Mouse (Mus musculus): ENCODE measurements at regions not wholly inside any gene's neighbourhood (a gene's known extent, or its start where the extent isn't known, plus 50 kb on each side); places are given as distances from the start of the nearest gene placed in this dataset.

DNA sequence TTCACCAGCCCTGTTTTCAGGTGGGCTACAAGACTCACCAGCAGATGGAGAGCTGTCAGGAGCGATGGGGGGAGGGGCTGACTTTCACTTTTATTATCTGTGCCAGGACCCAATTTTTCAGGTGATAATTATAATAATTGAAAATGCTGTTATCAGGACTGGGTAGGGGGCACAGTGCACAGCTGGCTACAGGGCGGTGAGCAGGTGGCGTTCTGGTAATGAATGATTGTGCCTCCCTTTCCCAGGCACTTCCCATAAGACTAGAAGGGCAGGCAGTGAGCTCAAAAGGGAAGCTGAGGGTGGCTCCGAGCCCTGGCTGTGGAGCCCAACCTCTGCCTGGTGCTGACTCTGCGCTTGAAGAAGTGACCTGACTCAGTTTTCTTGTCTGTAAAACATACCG, 168.4 kb downstream of the Matn1 start:
- no peaks in the 10 kb centered on the region for H3K4me1 ChIP-seq (ENCODE audit: control insufficient read depth, low read depth, low read length)
- no peak overlapping the region for H3K4me3 ChIP-seq (ENCODE audit: low read depth, low read length)
- no peak overlapping the region for H3K27ac ChIP-seq (ENCODE audit: low read length)
- no peaks in the 10 kb centered on the region for H3K9me3 ChIP-seq (replicated peaks; ENCODE audit: control insufficient read depth, low read length)
- H3K4me2 ChIP-seq (ENCODE audit: low read depth, low read length), result no peak overlapping the region
- ATAC-seq (ENCODE audit: low read depth), result no peak
- no peaks in the 10 kb centered on the region for H3K27me3 ChIP-seq (ENCODE audit: control insufficient read depth, insufficient read depth, low read depth, low read length)
- 59% methylated on average over 6 of the region's 6 CpGs for WGBS (ENCODE audit: insufficient replicate concordance)
- H3K9ac ChIP-seq (ENCODE audit: low read depth, low read length), result no peak overlapping the region
- H3K36me3 ChIP-seq (ENCODE audit: control insufficient read depth, insufficient read depth), result no peaks in the 10 kb centered on the region

DNA sequence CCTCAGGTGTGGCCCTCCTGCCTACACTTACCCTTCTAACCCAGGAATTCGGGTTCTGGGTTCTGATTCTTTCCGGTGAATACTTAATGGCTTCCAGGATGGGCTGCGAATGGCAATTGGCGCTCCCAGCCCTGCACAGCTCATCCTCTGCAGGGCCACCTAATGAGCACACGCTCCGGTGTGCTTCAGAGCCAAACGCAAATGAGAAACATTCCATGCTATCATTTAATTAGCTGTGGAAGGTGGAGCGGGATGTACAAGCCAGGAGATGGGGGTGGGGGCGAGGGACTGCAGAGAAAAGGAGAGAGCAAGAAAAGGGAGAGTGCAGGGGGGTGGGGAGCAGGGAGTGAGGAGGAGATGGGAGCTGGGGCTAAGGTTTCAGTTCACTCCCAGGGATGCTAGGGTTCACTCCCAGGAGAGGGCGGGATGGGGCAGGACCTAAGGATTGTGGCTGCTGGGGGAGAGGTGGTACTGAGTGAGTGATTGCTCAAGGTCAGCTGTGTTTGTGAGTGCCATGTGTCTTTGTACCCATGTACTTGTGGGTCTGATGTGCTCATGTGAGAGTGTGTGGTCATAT, 169.6 kb downstream of the Matn1 start:
- no peaks in the 10 kb centered on the region for H3K36me3 ChIP-seq (ENCODE audit: control insufficient read depth, insufficient read depth)
- no peak for ATAC-seq (ENCODE audit: low read depth)
- no peak overlapping the region for H3K4me2 ChIP-seq (ENCODE audit: low read depth, low read length)
- H3K27me3 ChIP-seq (ENCODE audit: control insufficient read depth, insufficient read depth, low read depth, low read length), result no peaks in the 10 kb centered on the region
- H3K9ac ChIP-seq (ENCODE audit: low read depth, low read length), result no peak overlapping the region
- H3K27ac ChIP-seq (ENCODE audit: low read length), result no peak overlapping the region
- H3K4me1 ChIP-seq (ENCODE audit: control insufficient read depth, low read depth, low read length), result no peaks in the 10 kb centered on the region
- H3K4me3 ChIP-seq (ENCODE audit: low read depth, low read length), result no peak overlapping the region
- 43% methylated on average over 10 of the region's 10 CpGs for WGBS (ENCODE audit: insufficient replicate concordance)
- H3K9me3 ChIP-seq (replicated peaks; ENCODE audit: control insufficient read depth, low read length), result no peaks in the 10 kb centered on the region

DNA sequence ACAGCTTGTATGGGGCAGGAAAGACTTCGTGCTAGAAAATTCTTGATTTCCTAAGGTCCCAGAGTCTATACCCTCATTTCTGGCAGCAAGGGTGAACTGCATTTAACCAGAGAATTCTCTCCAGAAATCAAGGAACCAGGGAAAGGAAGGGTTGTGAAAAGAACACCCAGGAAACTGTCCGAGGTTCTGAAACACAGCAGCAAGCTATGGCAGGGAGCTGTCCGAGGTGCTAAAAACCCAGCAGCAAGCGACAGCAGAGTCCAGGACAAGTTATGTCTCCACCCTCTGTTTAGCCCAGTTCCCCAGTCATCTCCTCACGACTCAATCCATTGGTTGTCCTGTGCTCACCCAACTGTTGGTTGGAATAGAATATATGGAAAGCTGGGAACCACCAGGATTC, 171.1 kb downstream of the Matn1 start:
- no peak overlapping the region for H3K4me2 ChIP-seq (ENCODE audit: low read depth, low read length)
- ATAC-seq (ENCODE audit: low read depth), result no peak
- H3K36me3 ChIP-seq (ENCODE audit: control insufficient read depth, insufficient read depth), result no peaks in the 10 kb centered on the region
- no peak overlapping the region for H3K4me3 ChIP-seq (ENCODE audit: low read depth, low read length)
- no peaks in the 10 kb centered on the region for H3K9me3 ChIP-seq (replicated peaks; ENCODE audit: control insufficient read depth, low read length)
- no peak overlapping the region for H3K9ac ChIP-seq (ENCODE audit: low read depth, low read length)
- no peaks in the 10 kb centered on the region for H3K4me1 ChIP-seq (ENCODE audit: control insufficient read depth, low read depth, low read length)
- WGBS (ENCODE audit: insufficient replicate concordance), result 5% methylated on average over 5 of the region's 5 CpGs
- H3K27ac ChIP-seq (ENCODE audit: low read length), result no peak overlapping the region
- no peaks in the 10 kb centered on the region for H3K27me3 ChIP-seq (ENCODE audit: control insufficient read depth, insufficient read depth, low read depth, low read length)

DNA sequence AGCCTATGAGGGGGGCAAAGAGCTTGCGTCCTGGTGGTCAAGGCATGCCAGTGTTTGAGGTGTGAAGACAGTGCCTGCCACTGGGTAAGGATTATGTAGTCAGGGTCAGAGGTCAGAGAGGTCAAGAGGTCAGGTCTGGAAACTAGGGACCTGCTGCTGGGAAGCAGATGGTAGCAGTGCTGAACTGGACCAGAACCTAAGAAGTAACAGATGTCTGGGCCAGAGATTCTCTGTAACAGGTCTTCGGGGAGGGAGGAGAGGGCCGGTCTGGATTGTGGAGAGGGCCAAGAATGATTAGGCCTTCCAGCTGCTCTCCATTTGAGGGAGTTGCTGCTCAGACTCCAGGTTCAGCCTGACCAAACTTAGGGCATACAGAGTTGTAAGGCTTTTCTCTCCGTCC, 174.4 kb downstream of the Matn1 start:
- Histone ChIP-seq H3K36me3 (ENCODE audit: control insufficient read depth, insufficient read depth) (no peaks in the 10 kb centered on the region), H3K4me2 (ENCODE audit: low read depth, low read length) (no peak overlapping the region), H3K9ac (ENCODE audit: low read depth, low read length) (no peak overlapping the region), H3K27me3 (ENCODE audit: control insufficient read depth, insufficient read depth, low read depth, low read length) (no peaks in the 10 kb centered on the region), H3K4me3 (ENCODE audit: low read depth, low read length) (no peak overlapping the region), H3K9me3 (replicated peaks; ENCODE audit: control insufficient read depth, low read length) (no peaks in the 10 kb centered on the region), H3K4me1 (ENCODE audit: control insufficient read depth, low read depth, low read length) (no peaks in the 10 kb centered on the region), H3K27ac (ENCODE audit: low read length) (no peak overlapping the region)
- 57% methylated on average over 4 of the region's 4 CpGs for WGBS (ENCODE audit: insufficient replicate concordance)
- ATAC-seq (ENCODE audit: low read depth), result no peak

DNA sequence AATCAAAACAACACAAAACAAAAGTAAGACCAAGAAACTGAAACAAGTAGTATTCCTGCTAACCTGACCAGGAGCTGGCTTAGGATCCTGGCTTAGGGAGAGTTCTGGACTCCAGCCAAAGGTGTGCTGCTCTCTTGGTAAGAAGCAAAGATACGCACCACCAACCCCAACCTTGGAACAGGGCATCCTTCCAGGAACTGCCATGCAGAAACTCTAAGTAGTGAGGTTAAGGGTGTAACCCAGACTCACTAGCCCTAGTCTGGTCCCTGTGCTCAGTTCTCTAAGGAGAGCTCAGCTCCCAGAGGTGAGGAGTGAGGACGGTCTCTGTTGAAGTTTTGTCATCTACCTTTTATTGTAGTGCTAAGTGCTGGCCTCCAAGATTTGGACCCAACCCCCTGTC, 175.4 kb downstream of the Matn1 start:
- no peak for ATAC-seq (ENCODE audit: low read depth)
- no peak overlapping the region for H3K27ac ChIP-seq (ENCODE audit: low read length)

DNA sequence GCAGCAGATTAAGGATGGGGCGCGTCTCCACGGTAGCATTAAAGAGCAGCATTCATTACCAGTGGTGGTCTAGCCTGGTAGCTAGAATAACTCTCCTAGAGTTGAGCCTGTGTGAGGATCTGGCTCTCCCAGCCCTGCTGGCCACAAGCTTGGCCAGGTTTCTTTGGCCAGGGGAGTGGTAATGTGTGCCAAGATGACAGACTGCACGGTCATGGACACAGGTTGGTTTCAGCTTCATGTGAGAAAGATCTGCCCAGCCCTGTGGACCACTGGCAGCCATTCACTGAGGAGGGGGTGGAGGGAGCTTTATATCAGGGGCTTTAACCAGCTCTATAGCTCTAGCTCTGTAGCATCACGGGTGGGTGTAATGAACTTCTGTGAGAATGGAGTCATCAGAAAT, 176.5 kb downstream of the Matn1 start:
- ATAC-seq (ENCODE audit: low read depth), result no peak
- H3K4me1 ChIP-seq (ENCODE audit: control insufficient read depth, low read depth, low read length), result no peaks in the 10 kb centered on the region
- H3K4me2 ChIP-seq (ENCODE audit: low read depth, low read length), result no peak overlapping the region
- H3K27ac ChIP-seq (ENCODE audit: low read length), result no peak overlapping the region
- H3K4me3 ChIP-seq (ENCODE audit: low read depth, low read length), result no peak overlapping the region
- WGBS (ENCODE audit: insufficient replicate concordance), result 68% methylated on average over 5 of the region's 5 CpGs
- H3K36me3 ChIP-seq (ENCODE audit: control insufficient read depth, insufficient read depth), result no peaks in the 10 kb centered on the region
- H3K9me3 ChIP-seq (replicated peaks; ENCODE audit: control insufficient read depth, low read length), result no peaks in the 10 kb centered on the region
- no peaks in the 10 kb centered on the region for H3K27me3 ChIP-seq (ENCODE audit: control insufficient read depth, insufficient read depth, low read depth, low read length)
- no peak overlapping the region for H3K9ac ChIP-seq (ENCODE audit: low read depth, low read length)

More for the DNA sequence above, 175.4 kb downstream of the Matn1 start:
- WGBS (ENCODE audit: insufficient replicate concordance), result 53% methylated on average over 2 of the region's 2 CpGs
- no peak overlapping the region for H3K4me2 ChIP-seq (ENCODE audit: low read depth, low read length)
- no peaks in the 10 kb centered on the region for H3K4me1 ChIP-seq (ENCODE audit: control insufficient read depth, low read depth, low read length)
- no peaks in the 10 kb centered on the region for H3K9me3 ChIP-seq (replicated peaks; ENCODE audit: control insufficient read depth, low read length)
- H3K9ac ChIP-seq (ENCODE audit: low read depth, low read length), result no peak overlapping the region
- no peaks in the 10 kb centered on the region for H3K27me3 ChIP-seq (ENCODE audit: control insufficient read depth, insufficient read depth, low read depth, low read length)
- H3K4me3 ChIP-seq (ENCODE audit: low read depth, low read length), result no peak overlapping the region
- H3K36me3 ChIP-seq (ENCODE audit: control insufficient read depth, insufficient read depth), result no peaks in the 10 kb centered on the region

DNA sequence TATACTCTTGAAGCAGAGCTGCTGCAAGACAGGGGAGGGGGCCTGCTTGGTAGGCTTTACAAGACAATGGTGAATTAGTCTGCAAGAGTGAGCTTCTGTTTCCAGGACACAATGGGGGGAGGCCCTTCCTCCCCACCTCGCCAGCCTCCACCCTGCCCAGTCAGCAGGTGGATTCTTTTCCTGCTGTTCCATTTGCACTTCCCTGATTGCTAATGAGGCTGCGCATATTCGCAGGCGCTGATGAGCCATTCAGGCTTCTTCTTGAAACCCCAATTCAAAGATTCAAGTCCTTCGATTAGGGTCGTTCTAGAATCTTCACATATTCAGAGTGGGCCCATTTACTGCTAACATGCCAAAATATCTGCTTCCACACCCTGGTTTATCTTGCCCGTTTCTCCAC, 181.8 kb downstream of the Matn1 start:
- Histone ChIP-seq H3K9ac (ENCODE audit: low read depth, low read length) (no peak overlapping the region), H3K36me3 (ENCODE audit: control insufficient read depth, insufficient read depth) (no peaks in the 10 kb centered on the region), H3K27ac (ENCODE audit: low read length) (no peak overlapping the region), H3K4me1 (ENCODE audit: control insufficient read depth, low read depth, low read length) (no peaks in the 10 kb centered on the region), H3K9me3 (replicated peaks; ENCODE audit: control insufficient read depth, low read length) (no peaks in the 10 kb centered on the region), H3K4me2 (ENCODE audit: low read depth, low read length) (no peak overlapping the region), H3K4me3 (ENCODE audit: low read depth, low read length) (no peak overlapping the region), H3K27me3 (ENCODE audit: control insufficient read depth, insufficient read depth, low read depth, low read length) (no peaks in the 10 kb centered on the region)
- ATAC-seq (ENCODE audit: low read depth), result no peak
- WGBS (ENCODE audit: insufficient replicate concordance), result 37% methylated on average over 7 of the region's 7 CpGs

DNA sequence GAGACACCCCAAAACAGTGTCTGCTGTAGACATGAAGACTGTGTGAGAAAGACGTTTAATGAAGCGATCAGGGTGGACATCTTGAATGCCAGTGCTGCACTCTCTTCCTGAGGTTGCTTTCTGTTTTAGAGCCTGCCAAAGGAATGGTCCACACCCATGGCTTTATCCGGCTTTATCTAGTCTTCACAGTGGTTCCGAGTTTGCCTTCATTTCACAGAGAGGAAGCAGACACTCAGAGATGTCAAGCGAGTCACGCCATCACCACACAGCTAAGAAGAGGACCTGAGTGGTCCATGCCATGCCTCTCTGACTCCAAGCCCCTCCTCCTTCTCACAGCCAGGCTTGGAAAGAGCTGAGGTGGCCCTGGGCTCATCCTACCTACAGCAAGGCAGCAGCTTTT, 182.7 kb downstream of the Matn1 start:
- Histone ChIP-seq H3K36me3 (ENCODE audit: control insufficient read depth, insufficient read depth) (no peaks in the 10 kb centered on the region), H3K4me2 (ENCODE audit: low read depth, low read length) (no peak overlapping the region), H3K27ac (ENCODE audit: low read length) (no peak overlapping the region), H3K27me3 (ENCODE audit: control insufficient read depth, insufficient read depth, low read depth, low read length) (no peaks in the 10 kb centered on the region), H3K4me1 (ENCODE audit: control insufficient read depth, low read depth, low read length) (no peaks in the 10 kb centered on the region), H3K4me3 (ENCODE audit: low read depth, low read length) (no peak overlapping the region), H3K9ac (ENCODE audit: low read depth, low read length) (no peak overlapping the region), H3K9me3 (replicated peaks; ENCODE audit: control insufficient read depth, low read length) (no peaks in the 10 kb centered on the region)
- no peak for ATAC-seq (ENCODE audit: low read depth)
- WGBS (ENCODE audit: insufficient replicate concordance), result 36% methylated on average over 6 of the region's 6 CpGs

DNA sequence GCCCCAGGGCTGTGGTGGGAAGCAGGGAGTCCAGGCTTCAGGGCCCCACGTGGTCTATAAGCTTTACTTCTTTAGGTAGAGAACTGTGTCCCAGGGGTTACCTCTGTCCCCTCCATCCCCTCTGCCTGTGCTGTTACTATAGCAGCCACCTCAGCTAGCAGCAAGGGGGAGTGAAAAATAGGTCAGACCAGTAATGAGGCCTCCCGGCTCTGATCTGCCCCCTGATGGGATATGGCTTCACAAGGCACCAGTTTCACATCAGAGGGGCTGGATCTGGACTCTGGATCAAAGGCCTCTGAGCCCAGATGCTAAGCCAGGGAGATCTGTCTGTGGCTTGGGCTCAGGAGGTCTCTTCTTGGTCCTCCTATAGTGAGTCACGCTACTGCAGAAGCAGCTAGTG, 184.5 kb downstream of the Matn1 start:
- H3K9me3 ChIP-seq (replicated peaks; ENCODE audit: control insufficient read depth, low read length), result no peaks in the 10 kb centered on the region
- H3K4me3 ChIP-seq (ENCODE audit: low read depth, low read length), result no peak overlapping the region
- 24% methylated on average over 3 of the region's 3 CpGs for WGBS (ENCODE audit: insufficient replicate concordance)
- H3K27me3 ChIP-seq (ENCODE audit: control insufficient read depth, insufficient read depth, low read depth, low read length), result no peaks in the 10 kb centered on the region
- ATAC-seq (ENCODE audit: low read depth), result no peak
- no peaks in the 10 kb centered on the region for H3K36me3 ChIP-seq (ENCODE audit: control insufficient read depth, insufficient read depth)
- no peak overlapping the region for H3K4me2 ChIP-seq (ENCODE audit: low read depth, low read length)
- H3K4me1 ChIP-seq (ENCODE audit: control insufficient read depth, low read depth, low read length), result no peaks in the 10 kb centered on the region
- H3K27ac ChIP-seq (ENCODE audit: low read length), result no peak overlapping the region
- H3K9ac ChIP-seq (ENCODE audit: low read depth, low read length), result no peak overlapping the region

Measured in liver, embryonic 16.5 days (tissue).